Mouse (Mus musculus): ENCODE measurements at regions not wholly inside any gene's neighbourhood (a gene's known extent, or its start where the extent isn't known, plus 50 kb on each side); places are given as distances from the start of the nearest gene placed in this dataset.

DNA sequence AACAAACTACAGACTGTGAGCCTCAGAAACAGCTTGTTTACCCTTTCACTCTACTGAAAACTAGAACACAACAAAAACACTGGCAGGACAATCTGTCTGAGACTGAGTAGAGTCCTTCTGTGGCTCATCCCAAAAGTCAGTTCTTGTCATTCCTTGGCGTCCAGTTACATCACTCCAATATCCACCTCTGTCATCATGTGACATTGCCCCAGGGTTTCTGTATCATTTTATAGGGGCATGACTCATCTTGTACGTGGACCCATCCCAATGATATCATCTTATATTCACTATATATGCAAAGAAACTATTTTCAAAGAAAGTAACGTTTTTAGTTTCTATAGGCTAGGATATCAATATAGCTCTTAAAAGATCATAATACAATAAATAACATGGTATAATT, 152.3 kb downstream of the Dkk2 start:
- H3K9me3 ChIP-seq (replicated peaks; ENCODE audit: control insufficient read depth, low read length) = no peaks in the 10 kb centered on the region

DNA sequence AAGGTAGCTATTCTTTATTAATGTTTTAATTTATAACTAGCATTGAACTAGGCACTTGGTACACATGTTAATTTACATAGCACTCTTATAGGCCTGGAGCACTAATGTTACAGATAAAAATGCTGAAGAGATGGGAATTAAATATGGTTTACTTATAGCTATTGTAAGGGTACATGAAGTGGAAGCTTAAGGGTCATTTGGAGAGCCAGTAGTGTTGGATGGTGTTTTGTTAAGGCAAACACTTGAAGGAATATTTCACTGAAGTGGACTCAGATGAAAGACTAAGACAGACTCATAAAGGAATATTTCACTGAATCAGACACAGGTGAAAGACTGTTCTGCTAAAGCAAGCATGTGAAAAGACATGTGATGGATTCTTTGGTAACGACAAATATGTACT, 172.7 kb downstream of the Dkk2 start:
- no peaks in the 10 kb centered on the region for H3K27me3 ChIP-seq (ENCODE audit: control insufficient read depth, insufficient read depth, low read length)
- H3K9ac ChIP-seq (ENCODE audit: low read depth, low read length) = no peak overlapping the region
- H3K9me3 ChIP-seq (replicated peaks; ENCODE audit: control insufficient read depth, low read length) = no peaks in the 10 kb centered on the region
- no peak overlapping the region for H3K4me3 ChIP-seq (ENCODE audit: low read depth, low read length)
- ATAC-seq (replicated peaks; ENCODE audit: insufficient number of reproducible peaks, low FRiP score, low TSS enrichment) = no peak
- H3K4me1 ChIP-seq (ENCODE audit: control insufficient read depth, insufficient read depth, low read length) = no peaks in the 10 kb centered on the region
- H3K36me3 ChIP-seq (ENCODE audit: control insufficient read depth, insufficient read depth, low read length) = no peaks in the 10 kb centered on the region
- WGBS (ENCODE audit: insufficient replicate concordance) = 50% methylated on average over 1 of the region's 1 CpGs
- no peak overlapping the region for H3K27ac ChIP-seq (ENCODE audit: low read depth, low read length)
- no peak overlapping the region for H3K4me2 ChIP-seq

More for the DNA sequence above, 152.3 kb downstream of the Dkk2 start:
- no peak for ATAC-seq (replicated peaks; ENCODE audit: insufficient number of reproducible peaks, low FRiP score, low TSS enrichment)
- no peak overlapping the region for H3K4me2 ChIP-seq
- no peaks in the 10 kb centered on the region for H3K36me3 ChIP-seq (ENCODE audit: control insufficient read depth, insufficient read depth, low read length)
- H3K27ac ChIP-seq (ENCODE audit: low read depth, low read length) = no peak overlapping the region
- H3K4me1 ChIP-seq (ENCODE audit: control insufficient read depth, insufficient read depth, low read length) = no peaks in the 10 kb centered on the region
- 63% methylated on average over 3 of the region's 3 CpGs for WGBS (ENCODE audit: insufficient replicate concordance)
- no peak overlapping the region for H3K4me3 ChIP-seq (ENCODE audit: low read depth, low read length)
- H3K27me3 ChIP-seq (ENCODE audit: control insufficient read depth, insufficient read depth, low read length) = no peaks in the 10 kb centered on the region
- no peak overlapping the region for H3K9ac ChIP-seq (ENCODE audit: low read depth, low read length)

DNA sequence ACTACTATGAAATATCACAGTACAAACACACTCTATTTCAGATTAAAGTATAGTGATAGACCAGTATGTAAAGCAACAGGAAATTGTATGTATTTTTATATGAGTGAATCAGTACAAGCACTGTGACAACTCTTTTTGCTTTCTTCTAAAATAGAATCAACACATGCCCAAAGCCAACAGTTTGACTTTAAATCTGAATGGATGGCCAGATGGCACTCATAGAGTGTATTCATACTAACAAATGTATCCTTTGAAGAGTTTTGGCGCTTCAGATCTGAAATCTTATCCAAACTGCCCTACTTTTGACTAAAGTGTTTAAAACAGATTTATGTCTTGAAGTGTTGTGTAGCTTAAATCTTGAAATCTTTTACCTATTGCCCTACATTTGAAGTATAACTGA, 184.5 kb downstream of the Dkk2 start:
- H3K4me2 ChIP-seq = no peak overlapping the region
- H3K27me3 ChIP-seq (ENCODE audit: control insufficient read depth, insufficient read depth, low read length) = no peaks in the 10 kb centered on the region
- 73% methylated on average over 1 of the region's 1 CpGs for WGBS (ENCODE audit: insufficient replicate concordance)
- H3K36me3 ChIP-seq (ENCODE audit: control insufficient read depth, insufficient read depth, low read length) = no peaks in the 10 kb centered on the region
- H3K4me1 ChIP-seq (ENCODE audit: control insufficient read depth, insufficient read depth, low read length) = no peaks in the 10 kb centered on the region
- no peak overlapping the region for H3K27ac ChIP-seq (ENCODE audit: low read depth, low read length)
- ATAC-seq (replicated peaks; ENCODE audit: insufficient number of reproducible peaks, low FRiP score, low TSS enrichment) = no peak
- no peaks in the 10 kb centered on the region for H3K9me3 ChIP-seq (replicated peaks; ENCODE audit: control insufficient read depth, low read length)
- no peak overlapping the region for H3K4me3 ChIP-seq (ENCODE audit: low read depth, low read length)
- no peak overlapping the region for H3K9ac ChIP-seq (ENCODE audit: low read depth, low read length)

DNA sequence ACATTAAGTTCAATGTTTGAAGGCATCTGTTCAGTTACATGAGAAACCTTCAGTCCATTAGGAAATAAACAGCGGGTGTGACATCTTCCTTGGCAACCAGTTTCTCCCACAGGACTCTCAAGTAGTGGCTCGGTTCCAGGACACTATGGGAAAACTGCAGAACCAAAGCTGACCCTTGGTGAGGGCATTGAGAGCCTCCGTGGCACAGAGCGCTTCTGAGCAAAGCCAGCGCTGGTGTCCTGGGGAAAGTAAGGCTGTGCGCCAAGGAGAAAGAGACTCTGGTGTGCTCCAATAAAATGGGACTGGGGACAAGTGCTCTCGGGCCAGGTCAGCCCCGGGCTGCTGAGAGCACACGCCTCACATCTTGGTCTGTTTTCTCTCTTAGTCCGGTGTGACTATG, 189.7 kb downstream of the Dkk2 start:
- no peak for ATAC-seq (replicated peaks; ENCODE audit: insufficient number of reproducible peaks, low FRiP score, low TSS enrichment)
- H3K36me3 ChIP-seq (ENCODE audit: control insufficient read depth, insufficient read depth, low read length) = no peaks in the 10 kb centered on the region
- H3K4me3 ChIP-seq (ENCODE audit: low read depth, low read length) = no peak overlapping the region
- no peaks in the 10 kb centered on the region for H3K4me1 ChIP-seq (ENCODE audit: control insufficient read depth, insufficient read depth, low read length)
- no peaks in the 10 kb centered on the region for H3K27me3 ChIP-seq (ENCODE audit: control insufficient read depth, insufficient read depth, low read length)
- H3K27ac ChIP-seq (ENCODE audit: low read depth, low read length) = no peak overlapping the region
- 76% methylated on average over 10 of the region's 10 CpGs for WGBS (ENCODE audit: insufficient replicate concordance)
- H3K4me2 ChIP-seq = no peak overlapping the region
- H3K9me3 ChIP-seq (replicated peaks; ENCODE audit: control insufficient read depth, low read length) = no peaks in the 10 kb centered on the region
- H3K9ac ChIP-seq (ENCODE audit: low read depth, low read length) = no peak overlapping the region

DNA sequence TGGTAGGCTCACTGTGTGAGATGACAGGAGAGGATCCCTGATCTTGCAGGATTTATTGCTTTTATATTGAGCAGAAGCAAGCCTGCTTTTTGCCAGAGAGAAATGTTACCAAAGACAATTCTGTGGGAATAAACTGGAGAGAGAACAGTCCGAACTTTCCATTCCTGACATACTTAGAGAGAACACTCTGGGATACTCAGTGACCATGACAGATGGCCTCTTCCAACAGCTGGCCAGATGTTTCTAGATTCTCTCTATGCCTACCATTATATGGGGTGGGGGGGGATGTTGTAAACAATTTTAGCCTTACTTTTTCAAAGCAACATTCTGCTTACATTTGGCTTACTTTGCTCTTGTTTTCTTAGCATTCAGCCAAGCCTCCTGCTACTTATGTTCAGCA, 192.7 kb downstream of the Dkk2 start:
- Histone ChIP-seq H3K9me3 (replicated peaks; ENCODE audit: control insufficient read depth, low read length) (no peaks in the 10 kb centered on the region), H3K36me3 (ENCODE audit: control insufficient read depth, insufficient read depth, low read length) (no peaks in the 10 kb centered on the region), H3K4me2 (no peak overlapping the region), H3K4me1 (ENCODE audit: control insufficient read depth, insufficient read depth, low read length) (no peaks in the 10 kb centered on the region), H3K27me3 (ENCODE audit: control insufficient read depth, insufficient read depth, low read length) (no peaks in the 10 kb centered on the region), H3K4me3 (ENCODE audit: low read depth, low read length) (no peak overlapping the region), H3K27ac (ENCODE audit: low read depth, low read length) (no peak overlapping the region), H3K9ac (ENCODE audit: low read depth, low read length) (no peak overlapping the region)
- ATAC-seq (replicated peaks; ENCODE audit: insufficient number of reproducible peaks, low FRiP score, low TSS enrichment) = no peak
- WGBS (ENCODE audit: insufficient replicate concordance) = 76% methylated on average over 1 of the region's 1 CpGs

DNA sequence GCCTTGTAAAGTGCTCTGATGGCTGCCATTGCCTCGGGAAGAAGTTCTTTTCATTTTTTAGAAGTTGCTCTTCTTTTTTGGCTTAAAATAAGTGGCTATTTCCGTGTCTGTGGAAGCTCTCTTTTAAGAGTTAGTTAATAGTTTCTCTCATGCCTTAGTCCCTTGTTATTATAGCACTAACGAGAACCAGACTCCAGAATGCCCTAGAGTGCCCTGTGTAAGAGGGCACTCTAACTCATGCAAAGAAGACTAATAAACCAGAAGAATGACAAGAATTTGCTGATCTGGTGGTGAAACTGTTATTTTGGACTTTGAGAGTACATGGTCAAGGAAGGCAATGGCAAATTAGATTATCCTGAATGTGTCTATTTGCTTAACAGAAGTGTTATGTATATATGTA, 202.6 kb downstream of the Dkk2 start:
- Histone ChIP-seq H3K9me3 (replicated peaks; ENCODE audit: control insufficient read depth, low read length) (no peaks in the 10 kb centered on the region), H3K9ac (ENCODE audit: low read depth, low read length) (no peak overlapping the region), H3K4me3 (ENCODE audit: low read depth, low read length) (no peak overlapping the region), H3K4me1 (ENCODE audit: control insufficient read depth, insufficient read depth, low read length) (no peaks in the 10 kb centered on the region), H3K27ac (ENCODE audit: low read depth, low read length) (no peak overlapping the region), H3K36me3 (ENCODE audit: control insufficient read depth, insufficient read depth, low read length) (no peaks in the 10 kb centered on the region), H3K27me3 (ENCODE audit: control insufficient read depth, insufficient read depth, low read length) (no peaks in the 10 kb centered on the region), H3K4me2 (no peak overlapping the region)
- ATAC-seq (replicated peaks; ENCODE audit: insufficient number of reproducible peaks, low FRiP score, low TSS enrichment) = no peak
- 60% methylated on average over 3 of the region's 3 CpGs for WGBS (ENCODE audit: insufficient replicate concordance)

DNA sequence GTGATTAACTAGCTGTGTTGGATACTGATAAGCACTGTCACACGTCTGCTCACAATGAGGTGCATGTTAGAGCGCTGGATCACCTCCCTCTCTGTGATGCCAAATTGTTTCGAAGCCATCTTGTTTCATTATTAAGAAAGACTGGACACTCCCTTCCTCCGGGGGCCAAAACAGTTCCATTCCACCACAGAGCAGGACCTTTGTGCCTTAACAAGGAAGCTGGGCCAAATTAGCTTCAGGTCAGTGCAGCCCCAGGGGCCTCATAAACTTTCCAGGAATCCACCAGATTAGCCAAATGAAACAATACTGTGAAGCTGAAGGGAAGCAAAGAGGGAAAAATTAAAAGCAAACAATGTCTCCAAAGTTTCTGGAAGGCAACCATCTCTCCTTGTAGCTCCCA, 241.9 kb downstream of the Dkk2 start:
- WGBS (ENCODE audit: insufficient replicate concordance) = 66% methylated on average over 4 of the region's 4 CpGs
- no peak overlapping the region for H3K9ac ChIP-seq (ENCODE audit: low read depth, low read length)
- H3K27ac ChIP-seq (ENCODE audit: low read depth, low read length) = no peak overlapping the region
- H3K4me3 ChIP-seq (ENCODE audit: low read depth, low read length) = no peak overlapping the region
- H3K9me3 ChIP-seq (replicated peaks; ENCODE audit: control insufficient read depth, low read length) = no peaks in the 10 kb centered on the region
- no peak for ATAC-seq (replicated peaks; ENCODE audit: insufficient number of reproducible peaks, low FRiP score, low TSS enrichment)
- H3K4me1 ChIP-seq (ENCODE audit: control insufficient read depth, insufficient read depth, low read length) = no peaks in the 10 kb centered on the region
- no peak overlapping the region for H3K4me2 ChIP-seq
- no peaks in the 10 kb centered on the region for H3K27me3 ChIP-seq (ENCODE audit: control insufficient read depth, insufficient read depth, low read length)
- H3K36me3 ChIP-seq (ENCODE audit: control insufficient read depth, insufficient read depth, low read length) = no peaks in the 10 kb centered on the region

DNA sequence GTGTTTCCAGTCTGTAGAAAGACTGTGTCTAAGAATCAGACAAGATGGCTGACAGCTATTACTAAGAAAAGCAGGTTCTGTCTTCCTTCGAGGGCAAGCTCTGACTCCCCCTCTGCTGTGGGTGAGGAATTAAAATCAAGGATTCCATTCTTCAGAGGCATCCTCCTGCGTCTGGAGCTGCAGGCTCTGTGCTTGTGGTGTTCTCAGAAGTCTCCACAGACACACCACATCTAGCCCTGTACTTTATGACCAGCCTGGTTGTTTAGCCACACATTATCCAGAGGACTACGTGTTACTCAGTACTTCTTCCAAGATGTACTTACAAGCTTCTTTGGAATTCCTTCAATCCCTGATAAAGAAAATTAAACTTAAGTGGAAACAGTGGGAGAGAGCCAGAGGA, 258.5 kb downstream of the Dkk2 start:
- Histone ChIP-seq H3K36me3 (ENCODE audit: control insufficient read depth, insufficient read depth, low read length) (no peaks in the 10 kb centered on the region), H3K9me3 (replicated peaks; ENCODE audit: control insufficient read depth, low read length) (no peaks in the 10 kb centered on the region), H3K4me1 (ENCODE audit: control insufficient read depth, insufficient read depth, low read length) (no peaks in the 10 kb centered on the region), H3K9ac (ENCODE audit: low read depth, low read length) (no peak overlapping the region), H3K27ac (ENCODE audit: low read depth, low read length) (no peak overlapping the region), H3K27me3 (ENCODE audit: control insufficient read depth, insufficient read depth, low read length) (no peaks in the 10 kb centered on the region), H3K4me3 (ENCODE audit: low read depth, low read length) (no peak overlapping the region), H3K4me2 (no peak overlapping the region)
- no peak for ATAC-seq (replicated peaks; ENCODE audit: insufficient number of reproducible peaks, low FRiP score, low TSS enrichment)
- 27% methylated on average over 3 of the region's 3 CpGs for WGBS (ENCODE audit: insufficient replicate concordance)

DNA sequence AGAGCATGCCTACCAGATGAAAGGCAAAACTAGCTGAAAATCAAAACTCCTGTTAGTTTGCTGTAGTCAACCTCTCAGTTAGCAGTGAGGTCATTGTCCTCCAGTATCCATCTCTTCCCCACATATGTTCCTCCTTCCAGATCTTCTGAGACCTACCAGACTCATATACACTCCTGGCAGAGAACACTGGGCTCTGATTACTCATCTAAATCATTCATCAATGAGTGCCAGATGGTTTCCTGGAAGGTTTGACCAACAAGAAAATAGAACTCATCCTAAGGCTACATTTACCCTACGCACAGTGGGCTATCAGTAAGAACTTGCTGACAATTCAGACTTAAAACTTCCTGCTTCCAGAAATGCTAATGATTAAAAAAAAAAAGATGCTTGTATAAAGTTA, 260.8 kb downstream of the Dkk2 start:
- no peak for ATAC-seq (replicated peaks; ENCODE audit: insufficient number of reproducible peaks, low FRiP score, low TSS enrichment)
- no peaks in the 10 kb centered on the region for H3K27me3 ChIP-seq (ENCODE audit: control insufficient read depth, insufficient read depth, low read length)
- WGBS (ENCODE audit: insufficient replicate concordance) = 74% methylated on average over 1 of the region's 1 CpGs
- H3K9me3 ChIP-seq (replicated peaks; ENCODE audit: control insufficient read depth, low read length) = no peaks in the 10 kb centered on the region
- no peak overlapping the region for H3K4me2 ChIP-seq
- no peak overlapping the region for H3K27ac ChIP-seq (ENCODE audit: low read depth, low read length)
- no peak overlapping the region for H3K4me3 ChIP-seq (ENCODE audit: low read depth, low read length)
- no peak overlapping the region for H3K9ac ChIP-seq (ENCODE audit: low read depth, low read length)
- H3K36me3 ChIP-seq (ENCODE audit: control insufficient read depth, insufficient read depth, low read length) = no peaks in the 10 kb centered on the region
- no peaks in the 10 kb centered on the region for H3K4me1 ChIP-seq (ENCODE audit: control insufficient read depth, insufficient read depth, low read length)

All from heart, embryonic 11.5 days (tissue).